Mouse (Mus musculus) stomach, embryonic 16.5 days (tissue): Measurements from ENCODE around the gene Ssna1. TPM values are rescaled to one million over a fixed set of nuclear protein-coding genes. Genes with fewer than 3 reads are reported as not detected.
A peak's percentile ranks its signal among the peaks of the same experiment; 100 is the strongest.

Source experiments
- ATAC-seq: fragments of 200-750 bp; cut with Nextera tagmentation; 2 replicates; pipeline ENCODE4 v1.8.0; 2017; ENCODE audit warnings: moderate number of reproducible peaks, moderate TSS enrichment; ENCODE audit not compliant: insufficient read depth, low FRiP score
- H3K27ac ChIP-seq: fragments of 300-500 bp; sonication (generic); 2 replicates; pipeline ENCODE4 v1.5.1; 2014; ENCODE audit warnings: low read length
- H3K27me3 ChIP-seq: fragments of 300-500 bp; sonication (generic); 2 replicates; pipeline ENCODE4 v1.6.1; 2014; ENCODE audit warnings: low read length, control low read depth, mixed read lengths; ENCODE audit not compliant: control insufficient read depth, insufficient read depth
- H3K36me3 ChIP-seq: fragments of 300-500 bp; sonication (generic); 2 replicates; pipeline ENCODE4 v1.6.1; 2014; ENCODE audit warnings: low read length; ENCODE audit not compliant: control insufficient read depth, insufficient read depth
- H3K4me1 ChIP-seq: fragments of 300-500 bp; sonication (generic); 2 replicates; pipeline ENCODE4 v1.6.1; 2014; ENCODE audit warnings: low read length, control low read depth, mixed read lengths; ENCODE audit not compliant: control insufficient read depth, insufficient read depth
- H3K4me2 ChIP-seq: fragments of 300-500 bp; sonication (generic); 2 replicates; pipeline ENCODE4 v1.6.1; 2014; ENCODE audit warnings: low read depth, low read length, mixed read lengths
- H3K4me3 ChIP-seq: fragments of 300-500 bp; sonication (generic); replicated peaks from 2 replicates; pipeline ENCODE4 v1.5.1; 2014; ENCODE audit warnings: mild to moderate bottlenecking, low read length
- H3K9ac ChIP-seq: fragments of 300-500 bp; sonication (generic); 2 replicates; pipeline ENCODE4 v1.6.1; 2014; ENCODE audit warnings: low read length
- H3K9me3 ChIP-seq: fragments of 300-500 bp; sonication (generic); replicated peaks from 2 replicates; pipeline ENCODE4 v1.6.1; 2016; ENCODE audit warnings: low read length, control low read depth; ENCODE audit not compliant: control insufficient read depth
- WGBS: fragments of 180-500 bp; shearing (Covaris S2); extraction: QIAGEN DNeasy Blood & Tissue Kit; methylation state at CpG from one replicate; pipeline ENCODE4 v1.1.7; 2014; 5-methylcytosine and 5-hydroxymethylcytosine counted together
- polyA plus RNA-seq: library from polyadenylated mRNA; unstranded; fragments of >200 nt; fragmentation: Nextera tagmentation; extraction: Ambion mirVana; gene quantifications from 2 replicates; pipeline ENCODE4 v1.2.1, GENCODE M21; 2015

Gene Ssna1
- polyA plus RNA-seq, 1 experiment from 2014 or later, result 199 TPM

DNA sequence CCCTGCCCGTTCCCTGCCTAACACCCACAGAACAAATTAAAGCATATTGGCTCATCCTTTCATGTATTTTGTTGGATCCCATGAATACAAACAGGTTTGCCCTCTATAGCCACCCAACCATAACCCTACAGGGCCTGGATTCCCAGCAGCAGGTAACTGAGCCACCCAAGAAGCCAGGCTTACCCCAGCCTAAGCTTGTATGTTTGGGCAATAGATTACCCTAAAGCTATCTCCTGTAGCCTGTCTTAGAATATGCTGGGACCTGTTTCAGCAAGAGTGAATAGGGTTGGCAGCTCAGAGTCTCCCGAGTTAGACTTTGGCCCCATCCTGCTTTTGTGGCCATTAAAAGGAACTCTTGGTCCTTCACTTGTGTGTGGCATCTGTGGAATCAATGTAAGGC, 13.3 kb upstream of the Ssna1 start:
- no peak overlapping the region for H3K4me2 ChIP-seq
- ATAC-seq, result no peak
- WGBS, result 77% methylated on average over 2 of the region's 2 CpGs

DNA sequence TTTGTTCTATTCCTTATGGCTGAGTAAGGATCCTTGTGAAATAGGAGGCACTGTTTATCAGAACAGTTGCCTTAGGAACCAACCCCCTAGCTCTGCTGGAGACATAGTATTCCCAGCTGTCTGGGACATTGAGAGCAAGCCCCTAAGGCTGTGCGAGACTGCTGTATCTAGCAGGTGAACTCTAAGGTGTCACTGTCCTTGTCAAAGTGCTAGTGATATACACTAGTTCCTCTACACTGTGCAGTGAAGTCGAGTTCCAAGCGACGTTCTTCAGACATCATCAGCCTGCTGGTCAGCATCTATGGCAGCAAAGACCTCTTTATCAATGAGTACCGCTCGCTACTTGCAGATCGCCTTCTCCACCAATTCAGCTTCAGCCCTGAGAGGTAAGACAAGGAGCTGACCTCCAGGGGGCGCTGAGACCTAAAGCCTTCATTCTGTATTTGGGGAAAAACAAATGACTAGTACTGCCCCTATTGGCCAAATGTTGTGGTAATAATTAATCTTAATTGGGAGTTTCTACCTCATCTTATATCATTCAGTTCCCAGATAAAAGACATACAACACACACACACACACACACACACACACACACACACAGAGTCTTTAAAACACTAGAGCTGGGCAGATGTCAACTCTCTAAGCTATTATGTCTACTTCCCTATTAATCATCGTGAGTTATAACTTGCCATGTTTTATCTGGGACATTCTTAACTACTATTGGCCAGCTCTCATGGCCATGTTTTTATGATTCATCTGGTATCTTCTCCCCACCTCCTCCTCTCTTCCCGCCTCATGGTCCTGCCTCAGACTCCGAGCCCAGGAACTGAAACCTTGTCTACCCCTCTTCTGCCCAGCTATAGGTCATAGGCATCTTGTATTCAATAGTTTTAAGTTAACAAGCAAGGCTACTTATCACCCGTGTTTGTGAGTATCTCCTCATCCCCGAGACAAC, 7.0 kb upstream of the Ssna1 start:
- peaks cover 1% of the 10 kb centered on the region; the same call in 1 of the 2 replicates for H3K4me1 ChIP-seq
- no peak overlapping the region for H3K9ac ChIP-seq
- 58% methylated on average over 13 of the region's 13 CpGs for WGBS
- H3K4me2 ChIP-seq, result no peak overlapping the region
- H3K4me3 ChIP-seq, result no peak overlapping the region
- H3K27ac ChIP-seq, result no peak overlapping the region
- peaks cover 36% of the 10 kb centered on the region for H3K36me3 ChIP-seq
- no peaks in the 10 kb centered on the region for H3K27me3 ChIP-seq
- peak; percentile 59; the same call in 1 of the 2 replicates for ATAC-seq
- no peaks in the 10 kb centered on the region for H3K9me3 ChIP-seq

More for the DNA sequence above, 13.3 kb upstream of the Ssna1 start:
- H3K27me3 ChIP-seq, result peaks cover 19% of the 10 kb centered on the region
- peaks cover 14% of the 10 kb centered on the region for H3K36me3 ChIP-seq
- no peak overlapping the region for H3K9ac ChIP-seq
- H3K27ac ChIP-seq, result peak overlapping the region; percentile 97
- no peak overlapping the region for H3K4me3 ChIP-seq
- H3K9me3 ChIP-seq, result no peaks in the 10 kb centered on the region
- H3K4me1 ChIP-seq, result peaks cover 39% of the 10 kb centered on the region

DNA sequence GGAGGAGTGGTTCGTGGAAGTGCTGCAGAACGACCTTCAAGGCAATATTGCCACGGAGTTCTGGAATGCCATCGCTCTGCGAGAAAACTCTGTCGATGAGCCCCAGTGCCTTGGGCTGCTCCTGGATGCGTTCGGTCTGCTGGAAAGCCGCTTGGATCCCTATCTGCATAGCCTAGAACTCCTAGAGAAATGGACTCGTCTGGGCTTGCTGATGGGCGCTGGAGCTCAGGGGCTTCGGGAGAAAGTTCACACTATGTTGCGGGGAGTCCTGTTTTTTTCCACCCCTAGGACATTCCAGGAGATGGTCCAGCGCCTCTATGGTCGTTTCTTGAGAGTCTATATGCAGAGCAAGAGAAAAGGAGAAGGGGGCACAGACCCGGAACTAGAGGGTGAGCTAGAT, 772 bp upstream of the Ssna1 start:
- H3K9me3 ChIP-seq, result no peaks in the 10 kb centered on the region
- H3K27me3 ChIP-seq, result no peaks in the 10 kb centered on the region
- peak overlapping the region; percentile 93 for H3K4me3 ChIP-seq
- ATAC-seq, result no peak
- H3K9ac ChIP-seq, result peak overlapping the region; percentile 94
- H3K4me2 ChIP-seq, result peak overlapping the region; percentile 94
- H3K4me1 ChIP-seq, result peaks cover 23% of the 10 kb centered on the region
- 33% methylated on average over 16 of the region's 16 CpGs for WGBS
- H3K36me3 ChIP-seq, result peaks cover 35% of the 10 kb centered on the region
- H3K27ac ChIP-seq, result peak overlapping the region; percentile 68; the same call in 1 of the 2 replicates

- ATAC-seq, result peak; percentile 37; the same call in 1 of the 2 replicates
- Histone ChIP-seq H3K9me3 (no peaks in the 10 kb centered on the region), H3K9ac (peak overlapping the region; percentile 94), H3K4me2 (peak overlapping the region; percentile 94), H3K27me3 (no peaks in the 10 kb centered on the region), H3K4me1 (peaks cover 28% of the 10 kb centered on the region), H3K4me3 (peak overlapping the region; percentile 93), H3K27ac (peak overlapping the region; percentile 68), H3K36me3 (peaks cover 31% of the 10 kb centered on the region)
- WGBS, result under 1% methylated on average over 29 of the region's 29 CpGs
Measured at GRCm38 (mm10) chr2:25272515-25272914, 277 bp upstream of the Ssna1 start.

DNA sequence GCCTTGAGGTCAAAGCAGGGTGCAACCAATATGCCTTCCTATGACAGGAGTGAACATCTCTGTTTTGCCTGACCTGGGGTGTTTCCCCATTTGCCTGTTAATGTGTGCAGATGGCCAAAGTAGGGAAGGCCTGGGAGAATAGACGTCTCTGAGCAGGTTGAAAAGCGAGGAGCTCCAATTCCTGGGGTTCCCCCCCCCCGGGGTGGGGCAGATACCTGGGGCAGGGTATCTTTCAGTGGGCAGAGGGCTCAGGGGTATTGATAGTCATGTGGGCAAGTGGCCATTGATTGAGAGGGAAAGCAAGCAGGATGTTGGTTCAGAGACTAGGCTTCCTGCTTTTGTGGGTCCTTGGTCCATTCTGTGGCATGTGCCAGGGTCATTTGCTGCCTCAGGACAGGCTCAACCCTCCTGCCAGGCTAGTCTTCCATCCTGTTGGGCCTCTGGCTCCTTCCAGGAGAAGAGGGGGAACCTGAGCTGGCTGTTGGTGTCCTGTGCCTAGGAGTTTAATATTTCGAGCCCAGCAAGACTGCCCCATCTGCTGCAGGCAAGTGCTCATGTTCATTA, 4.4 kb downstream of the Ssna1 start:
- Histone ChIP-seq H3K36me3 (peaks cover 8% of the 10 kb centered on the region; the same call in 1 of the 2 replicates), H3K9me3 (no peaks in the 10 kb centered on the region), H3K27me3 (peaks cover 7% of the 10 kb centered on the region; the same call in 1 of the 2 replicates), H3K4me2 (peak overlapping the region; percentile 85; the same call in 1 of the 2 replicates), H3K9ac (no peak overlapping the region; the same call in 1 of the 2 replicates), H3K27ac (peak overlapping the region; percentile 90), H3K4me1 (peaks cover 45% of the 10 kb centered on the region), H3K4me3 (peak overlapping the region; percentile 14; the same call in 1 of the 2 replicates)
- no peak for ATAC-seq
- WGBS, result 67% methylated on average over 4 of the region's 4 CpGs

DNA sequence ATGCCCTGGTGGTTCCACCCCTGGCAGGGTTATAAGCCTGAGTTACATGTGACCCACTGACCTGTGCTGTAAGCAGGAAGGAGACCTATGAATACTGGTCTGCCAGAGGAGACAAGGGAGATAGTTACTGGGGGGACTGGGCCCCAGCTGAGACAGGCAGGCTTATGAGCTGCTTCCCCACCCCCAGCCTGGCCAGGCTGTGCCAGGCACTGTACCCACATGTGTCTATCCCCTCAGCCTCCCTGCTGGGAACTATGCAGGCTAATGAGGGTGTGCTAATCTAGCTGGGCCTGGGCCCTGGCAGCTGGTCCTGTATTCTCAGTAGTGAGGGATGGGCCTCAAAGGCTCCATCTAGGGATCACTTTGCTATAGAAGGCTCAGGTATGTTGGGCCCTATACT, 5.0 kb downstream of the Ssna1 start:
- peak overlapping the region; percentile 82 for H3K9ac ChIP-seq
- peaks cover 7% of the 10 kb centered on the region; the same call in 1 of the 2 replicates for H3K27me3 ChIP-seq
- H3K4me3 ChIP-seq, result peak overlapping the region; percentile 14
- peaks cover 45% of the 10 kb centered on the region for H3K4me1 ChIP-seq
- peaks cover 8% of the 10 kb centered on the region; the same call in 1 of the 2 replicates for H3K36me3 ChIP-seq
- H3K4me2 ChIP-seq, result peak overlapping the region; percentile 85
- H3K9me3 ChIP-seq, result no peaks in the 10 kb centered on the region
- ATAC-seq, result no peak
- peak overlapping the region; percentile 90 for H3K27ac ChIP-seq

GRCm38 (mm10) chr2:25266720-25267119, 5.5 kb downstream of the Ssna1 start:
- Histone ChIP-seq H3K4me1 (peaks cover 45% of the 10 kb centered on the region), H3K9ac (peak overlapping the region; percentile 82), H3K36me3 (peaks cover 8% of the 10 kb centered on the region; the same call in 1 of the 2 replicates), H3K4me2 (peak overlapping the region; percentile 85), H3K4me3 (peak overlapping the region; percentile 72), H3K27ac (peak overlapping the region; percentile 90), H3K9me3 (no peaks in the 10 kb centered on the region), H3K27me3 (peaks cover 7% of the 10 kb centered on the region; the same call in 1 of the 2 replicates)
- ATAC-seq, result peak; percentile 30
- WGBS, result 24% methylated on average over 2 of the region's 2 CpGs

DNA sequence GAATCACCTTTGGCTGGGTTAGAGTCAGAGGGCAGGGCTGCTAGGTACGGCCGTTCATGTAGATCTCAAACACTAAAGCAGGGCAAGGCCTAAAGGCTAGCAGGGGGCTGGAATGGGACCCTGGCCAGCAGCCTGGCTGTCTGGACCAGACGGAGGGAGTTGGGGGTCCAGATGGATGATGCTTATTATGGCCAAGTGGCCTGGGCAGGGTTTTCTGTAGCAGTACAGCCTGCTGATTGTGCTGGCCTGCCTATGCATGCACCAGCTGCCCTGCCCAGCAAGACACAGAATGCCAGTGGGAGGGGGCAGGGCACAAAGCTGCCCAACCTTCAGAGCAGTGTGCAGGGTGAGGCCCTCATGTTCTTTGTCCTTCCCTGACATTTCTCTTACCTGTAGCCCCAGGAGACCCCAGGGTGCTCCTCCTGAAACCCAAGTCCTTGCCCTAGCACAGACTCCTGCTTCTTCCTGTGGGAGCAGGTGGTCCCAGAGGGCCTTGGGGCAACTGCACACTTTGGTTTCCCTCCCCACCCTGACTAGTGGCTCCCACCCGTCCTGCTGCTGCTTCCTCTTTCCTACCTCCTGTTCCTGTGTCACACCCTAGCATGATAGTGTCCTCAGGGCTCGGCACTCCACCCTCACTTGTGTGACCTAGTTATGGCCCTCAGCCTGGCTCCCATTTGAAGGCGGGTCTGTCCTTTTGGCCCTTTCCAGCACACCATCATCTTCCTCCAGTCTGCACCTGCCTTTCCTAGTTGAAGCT, 6.2 kb downstream of the Ssna1 start:
- Histone ChIP-seq H3K36me3 (peaks cover 8% of the 10 kb centered on the region; the same call in 1 of the 2 replicates), H3K4me3 (peak overlapping the region; percentile 72), H3K4me2 (peak overlapping the region; percentile 85), H3K9me3 (no peaks in the 10 kb centered on the region), H3K9ac (peak overlapping the region; percentile 82), H3K27me3 (peaks cover 7% of the 10 kb centered on the region; the same call in 1 of the 2 replicates), H3K27ac (peak overlapping the region; percentile 90), H3K4me1 (peaks cover 39% of the 10 kb centered on the region)
- WGBS, result 53% methylated on average over 6 of the region's 6 CpGs
- peak; percentile 16; the same call in 1 of the 2 replicates for ATAC-seq
